Mouse (Mus musculus) embryonic stem cell, embryonic (primary cell): ENCODE results near the gene Gm11239.
"Not testable (repeated sequence)": the region's sequence is repeated elsewhere in the genome, so short reads cannot be mapped to it uniquely, and the experiment has no call there.

Experiments
- CTCF ChIA-PET, 4 experiments: fragments of 300-600 bp in 2 of 4; fragments of 350-600 bp in 2 of 4; sonication (Branson Sonifier 250); formaldehyde crosslinking; loops; one replicate each; lab custom pipeline; 2022; ENCODE audit warnings: inconsistent platforms in 2 of 4; lab: Charles Lee
- POLR2A ChIA-PET, 4 experiments: fragments of 300-600 bp in 2 of 4; fragments of 350-600 bp in 2 of 4; sonication (Branson Sonifier 250); formaldehyde crosslinking; loops; one replicate each; lab custom pipeline; 2022; ENCODE audit warnings: antibody characterized with exemption in 4 of 4, inconsistent platforms in 1 of 4; lab: Charles Lee

Gene Gm11239

DNA sequence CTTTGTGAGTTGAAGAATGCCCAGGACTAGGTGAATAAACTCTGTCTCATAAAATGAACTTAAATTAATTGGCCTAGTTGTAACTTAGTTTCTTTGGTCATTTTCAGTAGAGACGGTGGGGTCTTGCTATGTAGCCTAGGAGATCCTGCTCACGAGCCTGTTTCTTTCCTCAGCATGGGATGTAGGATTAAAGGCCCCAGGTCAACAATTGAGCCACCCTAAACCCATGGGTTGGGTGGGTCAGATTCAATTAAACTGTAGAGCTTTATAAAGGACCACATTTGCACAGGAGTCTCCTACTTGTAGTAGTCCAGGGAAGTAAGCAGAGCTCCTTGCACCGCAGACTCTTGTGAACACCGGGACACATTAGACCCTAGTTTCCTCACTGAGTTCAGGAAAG is at the start of gene Gm11239:
Gm11239 (plus strand) TSS at position 301 of the 400 bp plus-strand sequence.
- POLR2A ChIA-PET, CTCF ChIA-PET: not testable (repeated sequence)

DNA sequence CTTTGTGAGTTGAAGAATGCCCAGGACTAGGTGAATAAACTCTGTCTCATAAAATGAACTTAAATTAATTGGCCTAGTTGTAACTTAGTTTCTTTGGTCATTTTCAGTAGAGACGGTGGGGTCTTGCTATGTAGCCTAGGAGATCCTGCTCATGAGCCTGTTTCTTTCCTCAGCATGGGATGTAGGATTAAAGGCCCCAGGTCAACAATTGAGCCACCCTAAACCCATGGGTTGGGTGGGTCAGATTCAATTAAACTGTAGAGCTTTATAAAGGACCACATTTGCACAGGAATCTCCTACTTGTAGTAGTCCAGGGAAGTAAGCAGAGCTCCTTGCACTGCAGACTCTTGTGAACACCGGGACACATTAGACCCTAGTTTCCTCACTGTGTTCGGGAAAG is 45.5 kb upstream of the Gm11239 start, which contains the start of gene Gm11237:
Gm11237 (plus strand) TSS at position 301 of the 400 bp plus-strand sequence.
- POLR2A ChIA-PET, CTCF ChIA-PET: not testable (repeated sequence)

DNA sequence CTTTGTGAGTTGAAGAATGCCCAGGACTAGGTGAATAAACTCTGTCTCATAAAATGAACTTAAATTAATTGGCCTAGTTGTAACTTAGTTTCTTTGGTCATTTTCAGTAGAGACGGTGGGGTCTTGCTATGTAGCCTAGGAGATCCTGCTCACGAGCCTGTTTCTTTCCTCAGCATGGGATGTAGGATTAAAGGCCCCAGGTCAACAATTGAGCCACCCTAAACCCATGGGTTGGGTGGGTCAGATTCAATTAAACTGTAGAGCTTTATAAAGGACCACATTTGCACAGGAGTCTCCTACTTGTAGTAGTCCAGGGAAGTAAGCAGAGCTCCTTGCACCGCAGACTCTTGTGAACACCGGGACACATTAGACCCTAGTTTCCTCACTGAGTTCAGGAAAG is 30.3 kb upstream of the Gm11239 start, which contains the start of gene Gm11236:
Gm11236 (plus strand) TSS at position 301 of the 400 bp plus-strand sequence.
- POLR2A ChIA-PET, CTCF ChIA-PET: not testable (repeated sequence)

DNA sequence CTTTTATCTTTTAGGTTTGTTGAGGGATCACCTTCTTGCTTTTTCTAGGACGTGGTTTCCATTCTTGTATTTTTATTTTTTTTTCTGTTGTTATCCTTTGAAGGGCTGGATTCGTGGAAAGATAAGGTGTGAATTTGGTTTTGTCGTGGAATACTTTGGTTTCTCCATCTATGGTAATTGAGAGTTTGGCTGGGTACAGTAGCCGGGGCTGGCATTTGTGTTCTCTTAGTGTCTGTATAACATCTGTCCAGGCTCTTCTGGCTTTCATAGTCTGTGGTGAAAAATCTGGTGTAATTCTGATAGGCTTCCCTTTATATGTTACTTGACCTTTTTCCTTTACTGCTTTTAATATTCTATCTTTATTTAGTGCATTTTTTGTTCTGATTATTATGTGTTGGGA is 6.3 kb upstream of the Gm11239 start:
- POLR2A ChIA-PET, CTCF ChIA-PET: not testable (repeated sequence)

DNA sequence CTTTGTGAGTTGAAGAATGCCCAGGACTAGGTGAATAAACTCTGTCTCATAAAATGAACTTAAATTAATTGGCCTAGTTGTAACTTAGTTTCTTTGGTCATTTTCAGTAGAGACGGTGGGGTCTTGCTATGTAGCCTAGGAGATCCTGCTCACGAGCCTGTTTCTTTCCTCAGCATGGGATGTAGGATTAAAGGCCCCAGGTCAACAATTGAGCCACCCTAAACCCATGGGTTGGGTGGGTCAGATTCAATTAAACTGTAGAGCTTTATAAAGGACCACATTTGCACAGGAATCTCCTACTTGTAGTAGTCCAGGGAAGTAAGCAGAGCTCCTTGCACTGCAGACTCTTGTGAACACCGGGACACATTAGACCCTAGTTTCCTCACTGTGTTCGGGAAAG is 15.1 kb downstream of the Gm11239 start, which contains the start of gene Gm428:
Gm428 (plus strand) TSS at position 301 of the 400 bp plus-strand sequence.
- CTCF ChIA-PET, POLR2A ChIA-PET: not testable (repeated sequence)

DNA sequence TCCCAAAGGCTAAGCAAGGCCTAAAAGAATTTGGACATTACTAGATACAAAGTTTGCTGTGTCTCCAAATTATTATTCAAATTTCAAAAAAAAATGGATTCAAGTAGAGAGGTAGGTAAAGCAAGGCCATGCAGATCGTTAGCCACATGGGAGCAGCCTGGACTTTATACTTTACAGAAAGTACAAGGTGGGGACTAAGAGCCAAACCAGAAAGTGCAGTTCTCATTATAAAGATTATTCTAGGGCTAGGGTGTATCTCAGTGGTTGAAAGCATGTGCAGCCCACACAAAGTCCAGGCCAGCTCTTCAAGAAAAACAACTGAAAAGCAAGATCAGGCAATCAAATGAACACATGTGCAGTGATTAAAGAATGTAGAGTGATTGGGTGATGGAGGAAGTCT is 50.6 kb downstream of the Gm11239 start:
- POLR2A ChIA-PET, result no interaction called here
- CTCF ChIA-PET, result no interaction called here

DNA sequence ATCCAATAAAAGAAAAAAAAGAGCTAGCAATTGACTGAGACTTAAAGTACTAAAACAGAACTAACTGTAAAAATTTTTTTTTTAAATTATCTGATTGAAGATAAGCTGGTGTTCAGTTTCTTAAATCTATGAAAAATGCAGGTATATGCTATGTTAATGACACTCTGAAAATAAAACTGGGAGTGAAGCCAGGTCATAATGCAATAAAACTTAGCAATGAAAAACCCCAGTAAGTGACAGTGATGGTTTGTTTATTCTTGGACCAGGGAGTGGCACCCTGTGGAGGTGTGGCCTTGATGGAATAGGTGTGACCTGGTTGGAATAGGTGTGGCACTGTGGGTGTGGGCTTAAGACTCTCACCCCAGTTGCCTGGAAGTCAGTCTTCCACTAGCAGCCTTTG is 51.7 kb downstream of the Gm11239 start:
- ChIA-PET POLR2A (no interaction called here), CTCF (no interaction called here)
